ENCODE assay signal across 31 mouse cellular contexts in genomic region chr3:125975899-125976298, GRCm38 (mm10). TPM values are rescaled to one million over a fixed set of nuclear protein-coding genes. Genes with fewer than 3 reads are reported as not detected.
DNase-seq lines count a peak whose midpoint lies in the region; ATAC-seq and TF ChIP-seq lines count a peak whose summit lies in the region.
"Had no signal": no experiment of that assay in that cellular context is flagged by ENCODE, and none has a peak within 500 bp of the region (broad histone marks: within the 10 kb centered on the region; RNA-seq: fewer than 3 reads in every experiment).

No protein-coding gene starts in this region.

- TF ChIP-seq EP300 in lung, postnatal 0 days (IDR thresholded peaks at IDR 0.05), result no peak

- peak; percentile 75 for DNase-seq in midbrain, embryonic 11.5 days (ENCODE audit: low spot score, missing footprints)
- DNase-seq in forebrain, embryonic 10.5 days (ENCODE audit: extremely low spot score, low spot score), result no peak
- DNase-seq in lung, postnatal 0 days (ENCODE audit: low spot score), result no peak
- no peak for DNase-seq in left cerebral cortex, adult 9 months (ENCODE audit: low spot score in 2 of 2)
- DNase-seq: adrenal gland, postnatal 10 days; adrenal gland, postnatal 36 days; cerebellum, adult 18-20 months; cerebellum, adult 9-10 months; cerebellum, postnatal 14 days; embryo, embryonic 11 days; gastrocnemius, postnatal 25 days; heart, adult 18-20 months; heart, postnatal 10 days; heart, postnatal 36 days had no signal

- H3K36me3 ChIP-seq in midbrain, embryonic 11.5 days (ENCODE audit: control insufficient read depth, insufficient read depth, low read length), result no peaks in the 10 kb centered on the region
- H3K36me3 ChIP-seq in midbrain, embryonic 13.5 days, result no peaks in the 10 kb centered on the region
- no peaks in the 10 kb centered on the region for H3K36me3 ChIP-seq in liver, embryonic 15.5 days (replicated peaks)
- no peaks in the 10 kb centered on the region for H3K36me3 ChIP-seq in forebrain, embryonic 10.5 days (replicated peaks)
- no peaks in the 10 kb centered on the region for H3K36me3 ChIP-seq in lung, postnatal 0 days (ENCODE audit: insufficient read depth, low read length)
- H3K36me3 ChIP-seq: embryonic facial prominence, embryonic 10.5 days; embryonic facial prominence, embryonic 13.5 days; forebrain, embryonic 12.5 days; forebrain, embryonic 15.5 days; heart, embryonic 12.5 days; heart, embryonic 15.5 days; hindbrain, embryonic 10.5 days; hindbrain, embryonic 13.5 days had no signal

- no peak overlapping the region for H3K9ac ChIP-seq in midbrain, embryonic 11.5 days (ENCODE audit: low read length)
- no peak overlapping the region for H3K9ac ChIP-seq in midbrain, embryonic 13.5 days (replicated peaks)
- no peak overlapping the region for H3K9ac ChIP-seq in liver, embryonic 15.5 days
- H3K9ac ChIP-seq in lung, postnatal 0 days (replicated peaks; ENCODE audit: low read depth), result no peak overlapping the region
- H3K9ac ChIP-seq: embryonic facial prominence, embryonic 13.5 days; forebrain, embryonic 12.5 days; forebrain, embryonic 15.5 days; heart, embryonic 12.5 days; heart, embryonic 15.5 days; hindbrain, embryonic 13.5 days had no signal

- H3K9me3 ChIP-seq in midbrain, embryonic 11.5 days (ENCODE audit: control insufficient read depth, low read length), result no peaks in the 10 kb centered on the region
- no peaks in the 10 kb centered on the region for H3K9me3 ChIP-seq in midbrain, embryonic 13.5 days
- no peaks in the 10 kb centered on the region for H3K9me3 ChIP-seq in liver, embryonic 15.5 days (replicated peaks)
- no peaks in the 10 kb centered on the region for H3K9me3 ChIP-seq in forebrain, embryonic 10.5 days
- H3K9me3 ChIP-seq in lung, postnatal 0 days (ENCODE audit: low read length), result no peaks in the 10 kb centered on the region
- H3K9me3 ChIP-seq: embryonic facial prominence, embryonic 10.5 days; embryonic facial prominence, embryonic 13.5 days; forebrain, embryonic 12.5 days; forebrain, embryonic 15.5 days; heart, embryonic 12.5 days; heart, embryonic 15.5 days; hindbrain, embryonic 10.5 days; hindbrain, embryonic 13.5 days had no signal

- H3K4me2 ChIP-seq in midbrain, embryonic 11.5 days, result no peak overlapping the region
- H3K4me2 ChIP-seq in midbrain, embryonic 13.5 days (replicated peaks), result no peak overlapping the region
- no peak overlapping the region for H3K4me2 ChIP-seq in liver, embryonic 15.5 days
- H3K4me2 ChIP-seq in lung, postnatal 0 days (replicated peaks; ENCODE audit: low read depth, low read length), result no peak overlapping the region
- H3K4me2 ChIP-seq: embryonic facial prominence, embryonic 13.5 days; forebrain, embryonic 12.5 days; forebrain, embryonic 15.5 days; heart, embryonic 12.5 days; heart, embryonic 15.5 days; hindbrain, embryonic 13.5 days had no signal

- ATAC-seq in midbrain, embryonic 11.5 days (ENCODE audit: low FRiP score), result no peak
- no peak for ATAC-seq in midbrain, embryonic 13.5 days
- ATAC-seq in erythroblast, adult 5-6 weeks (replicated peaks; ENCODE audit: low FRiP score, poor library complexity, severe bottlenecking), result peak; percentile 67; the same call in 1 of the 2 replicates
- ATAC-seq in liver, embryonic 15.5 days (ENCODE audit: insufficient read depth), result peak; percentile 65; the same call in 1 of the 2 replicates
- peak; percentile 65; the same call in 1 of the 2 replicates for ATAC-seq in megakaryocyte-erythroid progenitor cell, adult 5-6 weeks (replicated peaks; ENCODE audit: low FRiP score, low TSS enrichment, poor library complexity, severe bottlenecking)
- ATAC-seq in lung, postnatal 0 days, result no peak
- ATAC-seq: CD4-positive, CD25-positive, alpha-beta regulatory T cell, adult 4 months; forebrain, embryonic 15.5 days; hindbrain, embryonic 16.5 days; Patski had no signal

- WGBS in midbrain, embryonic 11.5 days, result 78% methylated on average over 4 of the region's 4 CpGs
- 77% methylated on average over 4 of the region's 4 CpGs for WGBS in midbrain, embryonic 13.5 days
- 23% methylated on average over 4 of the region's 4 CpGs for WGBS in liver, embryonic 15.5 days (ENCODE audit: insufficient replicate concordance)
- 84% methylated on average over 4 of the region's 4 CpGs for WGBS in forebrain, embryonic 10.5 days
- WGBS in lung, postnatal 0 days, result 53% methylated on average over 4 of the region's 4 CpGs

- TF ChIP-seq CTCF in lung, postnatal 0 days (IDR thresholded peaks at IDR 0.05), result no peak

- H3K27ac ChIP-seq in midbrain, embryonic 11.5 days (ENCODE audit: low read depth, low read length), result no peak overlapping the region
- H3K27ac ChIP-seq in midbrain, embryonic 13.5 days, result no peak overlapping the region
- H3K27ac ChIP-seq in liver, embryonic 15.5 days (replicated peaks), result no peak overlapping the region
- no peak overlapping the region for H3K27ac ChIP-seq in forebrain, embryonic 10.5 days
- no peak overlapping the region for H3K27ac ChIP-seq in lung, postnatal 0 days (ENCODE audit: low read length)
- H3K27ac ChIP-seq: embryonic facial prominence, embryonic 10.5 days; embryonic facial prominence, embryonic 13.5 days; forebrain, embryonic 12.5 days; forebrain, embryonic 15.5 days; heart, embryonic 15.5 days; hindbrain, embryonic 10.5 days; hindbrain, embryonic 13.5 days had no signal

- H3K4me3 ChIP-seq in midbrain, embryonic 11.5 days (ENCODE audit: low read depth, low read length), result no peak overlapping the region
- H3K4me3 ChIP-seq in midbrain, embryonic 13.5 days (replicated peaks), result no peak overlapping the region
- no peak overlapping the region for H3K4me3 ChIP-seq in liver, embryonic 15.5 days (replicated peaks)
- H3K4me3 ChIP-seq in forebrain, embryonic 10.5 days, result no peak overlapping the region
- no peak overlapping the region for H3K4me3 ChIP-seq in lung, postnatal 0 days (ENCODE audit: low read depth, low read length)
- H3K4me3 ChIP-seq: embryonic facial prominence, embryonic 10.5 days; embryonic facial prominence, embryonic 13.5 days; forebrain, embryonic 12.5 days; forebrain, embryonic 15.5 days; heart, embryonic 12.5 days; heart, embryonic 15.5 days; hindbrain, embryonic 10.5 days; hindbrain, embryonic 13.5 days had no signal

- no peaks in the 10 kb centered on the region for H3K4me1 ChIP-seq in midbrain, embryonic 11.5 days (ENCODE audit: control insufficient read depth, insufficient read depth, low read length)
- no peaks in the 10 kb centered on the region for H3K4me1 ChIP-seq in midbrain, embryonic 13.5 days (replicated peaks)
- H3K4me1 ChIP-seq in liver, embryonic 15.5 days (replicated peaks), result no peaks in the 10 kb centered on the region
- no peaks in the 10 kb centered on the region for H3K4me1 ChIP-seq in forebrain, embryonic 10.5 days
- H3K4me1 ChIP-seq in lung, postnatal 0 days (ENCODE audit: insufficient read depth, low read depth, low read length), result no peaks in the 10 kb centered on the region
- H3K4me1 ChIP-seq: embryonic facial prominence, embryonic 10.5 days; embryonic facial prominence, embryonic 13.5 days; forebrain, embryonic 12.5 days; forebrain, embryonic 15.5 days; heart, embryonic 12.5 days; heart, embryonic 15.5 days; hindbrain, embryonic 10.5 days; hindbrain, embryonic 13.5 days had no signal

- H3K27me3 ChIP-seq in midbrain, embryonic 11.5 days (ENCODE audit: control insufficient read depth, insufficient read depth, low read length), result no peaks in the 10 kb centered on the region
- no peaks in the 10 kb centered on the region for H3K27me3 ChIP-seq in midbrain, embryonic 13.5 days
- H3K27me3 ChIP-seq in liver, embryonic 15.5 days, result no peaks in the 10 kb centered on the region
- no peaks in the 10 kb centered on the region for H3K27me3 ChIP-seq in forebrain, embryonic 10.5 days (ENCODE audit: poor library complexity, severe bottlenecking)
- no peaks in the 10 kb centered on the region for H3K27me3 ChIP-seq in lung, postnatal 0 days (replicated peaks; ENCODE audit: insufficient read depth, low read length)
- H3K27me3 ChIP-seq: embryonic facial prominence, embryonic 13.5 days; forebrain, embryonic 12.5 days; forebrain, embryonic 15.5 days; heart, embryonic 12.5 days; heart, embryonic 15.5 days; hindbrain, embryonic 13.5 days; Patski had no signal

RNA-seq across cellular contexts. Expression of gene Ugt8a, which starts 37.5 kb away (rescaled TPM):
- 4.3 and 4.5 TPM in 2 replicates for polyA plus RNA-seq in midbrain, embryonic 11.5 days (2014; fragmentation: Nextera tagmentation; extraction: Ambion mirVana)
- 2.9 and 3.0 TPM in 2 replicates for polyA plus RNA-seq in midbrain, embryonic 13.5 days (2015; fragmentation: Nextera tagmentation; extraction: Ambion mirVana)
- 0.77 and 1.7 TPM in 2 replicates for total RNA-seq in erythroblast, adult 5-6 weeks (2015; ENCODE audit: low replicate concordance)
- total RNA-seq in erythroblast, adult 5-6 weeks (2017; ENCODE audit: low replicate concordance), result 0.60 and 0.84 TPM in 2 replicates
- polyA plus RNA-seq in liver, embryonic 15.5 days (2015; fragmentation: Nextera tagmentation; extraction: Ambion mirVana), result 0.15 and 0.24 TPM in 2 replicates
- 1.0 and 1.7 TPM in 2 replicates for total RNA-seq in megakaryocyte-erythroid progenitor cell, adult 5-6 weeks (2014; fragmentation: Nextera tagmentation)
- total RNA-seq in megakaryocyte-erythroid progenitor cell, adult 5-6 weeks (2017), result 1.8 TPM in 1 of 2 replicates, not detected in the other
- 1.9 and 2.0 TPM in 2 replicates for polyA plus RNA-seq in forebrain, embryonic 10.5 days (2016; fragmentation: Nextera tagmentation; extraction: Ambion mirVana)
- 1.0 and 1.6 TPM in 2 replicates for polyA plus RNA-seq in lung, postnatal 0 days (2015; fragmentation: Nextera tagmentation; extraction: Ambion mirVana)
- total RNA-seq: adrenal gland, adult 18-20 months; adrenal gland, postnatal 36 days; heart, adult 18-20 months; heart, postnatal 36 days had no signal
- polyA plus RNA-seq: CD4-positive, CD25-positive, alpha-beta regulatory T cell, adult 4 months; gonadal fat pad, adult 2 months had no signal

Comparison
In these comparisons a context has a peak if more than half of its experiments do, and no peak if none do; other contexts are left out.
1. ATAC-seq: peak in erythroblast, adult 5-6 weeks (single experiment), liver, embryonic 15.5 days (single experiment) and megakaryocyte-erythroid progenitor cell, adult 5-6 weeks (single experiment); none in midbrain, embryonic 11.5 days (single experiment), midbrain, embryonic 13.5 days (single experiment) and lung, postnatal 0 days (single experiment).